Mouse (Mus musculus): ENCODE data around the gene Prcd.

DNA sequence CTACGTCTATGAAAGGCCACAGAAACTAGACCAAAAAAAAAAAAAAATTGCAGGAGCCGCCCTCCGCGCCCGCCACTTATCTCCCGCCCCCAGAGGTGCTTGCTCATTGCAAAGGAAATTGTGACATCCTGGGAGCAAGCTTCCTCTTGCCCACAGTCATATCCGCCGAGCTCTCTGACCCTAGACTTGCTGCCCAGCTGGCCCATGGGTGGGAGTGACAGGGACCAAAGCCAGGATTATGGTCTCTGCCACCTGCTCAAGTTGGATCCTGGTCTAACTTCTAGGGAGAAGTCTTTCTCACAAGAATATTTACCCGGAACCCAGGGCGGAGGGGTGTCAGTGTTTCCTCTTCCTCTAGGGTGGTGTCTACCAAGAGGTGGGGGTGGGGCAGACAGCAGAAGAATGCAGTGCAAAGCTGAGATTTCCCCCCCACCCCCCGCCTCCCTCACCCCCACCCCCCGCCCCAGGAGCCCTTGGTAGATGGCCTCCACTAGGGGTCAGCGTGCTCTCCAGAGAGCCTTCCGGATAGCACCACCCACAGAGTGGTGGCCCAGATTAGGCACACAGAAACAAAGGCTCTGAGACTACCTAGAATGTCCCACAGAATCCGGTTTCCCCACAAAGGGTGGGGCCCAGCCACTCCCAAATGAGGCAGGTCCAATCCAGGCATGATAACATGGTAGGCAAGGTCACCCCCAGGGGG lies 37.4 kb upstream of the Prcd start:
- TF ChIP-seq CTCF (IDR thresholded peaks at IDR 0.05; ENCODE audit: low read depth) = peak; percentile 37
- TF ChIP-seq EP300 (IDR thresholded peaks at IDR 0.05; ENCODE audit: low read depth) = peak; percentile 25; the same call in 1 of the 2 replicates
